In genomic region chr9:102877916-102878315, GRCm38 (mm10) we compare ENCODE assay signal across 24 mouse cellular contexts. TPM values are rescaled to one million over a fixed set of nuclear protein-coding genes. Genes with fewer than 3 reads are reported as not detected.
A peak's percentile ranks its signal among the peaks of the same experiment; 100 is the strongest.
DNase-seq lines count a peak whose midpoint lies in the region; ATAC-seq and TF ChIP-seq lines count a peak whose summit lies in the region.
"Had no signal": no experiment of that assay in that cellular context is flagged by ENCODE, and none has a peak within 500 bp of the region (broad histone marks: within the 10 kb centered on the region; RNA-seq: fewer than 3 reads in every experiment).

No protein-coding gene starts in this region.

- ATAC-seq in forebrain, postnatal 0 days = peak; percentile 16; the same call in 1 of the 2 replicates
- no peak for ATAC-seq in forebrain, embryonic 13.5 days
- ATAC-seq in hindbrain, postnatal 0 days = peak; percentile 24; the same call in 1 of the 2 replicates
- ATAC-seq in hindbrain, embryonic 13.5 days (ENCODE audit: low FRiP score) = no peak
- no peak for ATAC-seq in neural tube, embryonic 13.5 days (ENCODE audit: low read depth)
- no peak for ATAC-seq in neural tube, embryonic 15.5 days (ENCODE audit: low FRiP score)
- ATAC-seq: activated CD4-positive, CD25-positive, alpha-beta regulatory T cell, adult 4 months; CD4-positive, CD25-positive, alpha-beta regulatory T cell, adult 4 months; forebrain, embryonic 14.5 days; forebrain, embryonic 16.5 days; Patski had no signal

- H3K4me3 ChIP-seq in forebrain, postnatal 0 days (ENCODE audit: low read depth, low read length) = no peak overlapping the region
- H3K4me3 ChIP-seq in forebrain, embryonic 13.5 days = no peak overlapping the region
- no peak overlapping the region for H3K4me3 ChIP-seq in hindbrain, postnatal 0 days (ENCODE audit: low read length)
- H3K4me3 ChIP-seq in hindbrain, embryonic 13.5 days = no peak overlapping the region
- no peak overlapping the region for H3K4me3 ChIP-seq in neural tube, embryonic 13.5 days
- H3K4me3 ChIP-seq in neural tube, embryonic 15.5 days (replicated peaks) = no peak overlapping the region
- H3K4me3 ChIP-seq: embryonic facial prominence, embryonic 10.5 days; embryonic facial prominence, embryonic 12.5 days had no signal

- no peak for DNase-seq in forebrain, postnatal 0 days
- no peak for DNase-seq in hindbrain, postnatal 0 days (ENCODE audit: low spot score)
- DNase-seq: adrenal gland, adult 8-10 months; adrenal gland, postnatal 14 days; adrenal gland, postnatal 36 days; B cell, adult 2 months; cerebellum, adult 11-12 months; cerebellum, adult 2 months; cerebellum, adult 9-10 months; cerebellum, postnatal 10 days; cerebellum, postnatal 25 days had no signal

- 60% methylated on average over 9 of the region's 9 CpGs for WGBS in forebrain, postnatal 0 days
- WGBS in forebrain, embryonic 13.5 days = 70% methylated on average over 9 of the region's 9 CpGs
- WGBS in hindbrain, postnatal 0 days = 65% methylated on average over 9 of the region's 9 CpGs
- WGBS in hindbrain, embryonic 13.5 days = 84% methylated on average over 9 of the region's 9 CpGs
- 67% methylated on average over 9 of the region's 9 CpGs for WGBS in neural tube, embryonic 13.5 days
- 80% methylated on average over 9 of the region's 9 CpGs for WGBS in neural tube, embryonic 15.5 days

- no peak overlapping the region for H3K9ac ChIP-seq in forebrain, postnatal 0 days
- no peak overlapping the region for H3K9ac ChIP-seq in forebrain, embryonic 13.5 days
- H3K9ac ChIP-seq in hindbrain, postnatal 0 days (replicated peaks; ENCODE audit: low read length) = no peak overlapping the region
- no peak overlapping the region for H3K9ac ChIP-seq in hindbrain, embryonic 13.5 days
- H3K9ac ChIP-seq in neural tube, embryonic 13.5 days = no peak overlapping the region
- no peak overlapping the region for H3K9ac ChIP-seq in neural tube, embryonic 15.5 days (replicated peaks)
- H3K9ac ChIP-seq: embryonic facial prominence, embryonic 12.5 days had no signal

- H3K36me3 ChIP-seq in forebrain, postnatal 0 days (ENCODE audit: insufficient read depth) = peaks cover 36% of the 10 kb centered on the region
- H3K36me3 ChIP-seq in forebrain, embryonic 13.5 days (ENCODE audit: poor library complexity, severe bottlenecking) = peaks cover 52% of the 10 kb centered on the region
- H3K36me3 ChIP-seq in hindbrain, postnatal 0 days (ENCODE audit: insufficient read depth, low read length) = peaks cover 23% of the 10 kb centered on the region; the same call in 1 of the 2 replicates
- peaks cover 59% of the 10 kb centered on the region for H3K36me3 ChIP-seq in hindbrain, embryonic 13.5 days
- peaks cover 60% of the 10 kb centered on the region for H3K36me3 ChIP-seq in neural tube, embryonic 13.5 days
- peaks cover 25% of the 10 kb centered on the region for H3K36me3 ChIP-seq in neural tube, embryonic 15.5 days

- H3K9me3 ChIP-seq in forebrain, postnatal 0 days (ENCODE audit: low read length) = no peaks in the 10 kb centered on the region
- no peaks in the 10 kb centered on the region for H3K9me3 ChIP-seq in forebrain, embryonic 13.5 days (replicated peaks)
- no peaks in the 10 kb centered on the region for H3K9me3 ChIP-seq in hindbrain, postnatal 0 days (ENCODE audit: low read length)
- H3K9me3 ChIP-seq in hindbrain, embryonic 13.5 days = no peaks in the 10 kb centered on the region
- H3K9me3 ChIP-seq in neural tube, embryonic 13.5 days = no peaks in the 10 kb centered on the region
- H3K9me3 ChIP-seq in neural tube, embryonic 15.5 days (replicated peaks) = no peaks in the 10 kb centered on the region
- H3K9me3 ChIP-seq: embryonic facial prominence, embryonic 10.5 days; embryonic facial prominence, embryonic 12.5 days; G1E had no signal

- H3K27me3 ChIP-seq in forebrain, postnatal 0 days (ENCODE audit: insufficient read depth, low read length) = no peaks in the 10 kb centered on the region
- H3K27me3 ChIP-seq in forebrain, embryonic 13.5 days = no peaks in the 10 kb centered on the region
- no peaks in the 10 kb centered on the region for H3K27me3 ChIP-seq in hindbrain, postnatal 0 days (ENCODE audit: insufficient read depth, low read length)
- no peaks in the 10 kb centered on the region for H3K27me3 ChIP-seq in hindbrain, embryonic 13.5 days
- no peaks in the 10 kb centered on the region for H3K27me3 ChIP-seq in neural tube, embryonic 13.5 days
- H3K27me3 ChIP-seq in neural tube, embryonic 15.5 days (replicated peaks) = no peaks in the 10 kb centered on the region
- H3K27me3 ChIP-seq: CH12.LX; embryonic facial prominence, embryonic 12.5 days; Patski had no signal

- no peak for TF ChIP-seq CTCF in forebrain, postnatal 0 days (IDR thresholded peaks at IDR 0.05; ENCODE audit: low read depth)
- no peak for TF ChIP-seq CTCF in hindbrain, postnatal 0 days (IDR thresholded peaks at IDR 0.05; ENCODE audit: low read depth)

- no peak overlapping the region for H3K27ac ChIP-seq in forebrain, postnatal 0 days (ENCODE audit: low read depth, low read length)
- no peak overlapping the region for H3K27ac ChIP-seq in forebrain, embryonic 13.5 days
- H3K27ac ChIP-seq in hindbrain, postnatal 0 days = no peak overlapping the region
- H3K27ac ChIP-seq in hindbrain, embryonic 13.5 days = no peak overlapping the region
- 0 out of 2 replicates have a peak overlapping the region, but pooled peaks have one; percentile 18 for H3K27ac ChIP-seq in neural tube, embryonic 13.5 days (replicated peaks)
- H3K27ac ChIP-seq in neural tube, embryonic 15.5 days (replicated peaks) = no peak overlapping the region
- H3K27ac ChIP-seq: embryonic facial prominence, embryonic 10.5 days; embryonic facial prominence, embryonic 12.5 days had no signal

- no peak overlapping the region for H3K4me2 ChIP-seq in forebrain, postnatal 0 days (ENCODE audit: low read depth)
- no peak overlapping the region for H3K4me2 ChIP-seq in forebrain, embryonic 13.5 days
- H3K4me2 ChIP-seq in hindbrain, postnatal 0 days (ENCODE audit: low read depth, low read length) = no peak overlapping the region
- H3K4me2 ChIP-seq in hindbrain, embryonic 13.5 days = no peak overlapping the region
- no peak overlapping the region for H3K4me2 ChIP-seq in neural tube, embryonic 13.5 days
- no peak overlapping the region for H3K4me2 ChIP-seq in neural tube, embryonic 15.5 days
- H3K4me2 ChIP-seq: embryonic facial prominence, embryonic 12.5 days had no signal

- H3K4me1 ChIP-seq in forebrain, postnatal 0 days (ENCODE audit: insufficient read depth) = no peaks in the 10 kb centered on the region
- H3K4me1 ChIP-seq in forebrain, embryonic 13.5 days = no peaks in the 10 kb centered on the region
- H3K4me1 ChIP-seq in hindbrain, postnatal 0 days (ENCODE audit: insufficient read depth, low read length) = no peaks in the 10 kb centered on the region
- no peaks in the 10 kb centered on the region for H3K4me1 ChIP-seq in hindbrain, embryonic 13.5 days (replicated peaks)
- no peaks in the 10 kb centered on the region for H3K4me1 ChIP-seq in neural tube, embryonic 13.5 days (replicated peaks)
- no peaks in the 10 kb centered on the region for H3K4me1 ChIP-seq in neural tube, embryonic 15.5 days
- H3K4me1 ChIP-seq: embryonic facial prominence, embryonic 10.5 days; embryonic facial prominence, embryonic 12.5 days had no signal

RNA-seq across cellular contexts. Expression of gene Ryk, which starts 43.2 kb away (rescaled TPM):
- 59.5 and 63.6 TPM in 2 replicates for total RNA-seq in forebrain, postnatal 0 days (2014; rRNA removed)
- 14.9 and 16.6 TPM in 2 replicates for polyA plus RNA-seq in forebrain, postnatal 0 days (2015; fragmentation: Nextera tagmentation; extraction: Ambion mirVana)
- polyA plus RNA-seq in forebrain, embryonic 13.5 days (2015; fragmentation: Nextera tagmentation; extraction: Ambion mirVana) = 12.8 and 14.1 TPM in 2 replicates
- total RNA-seq in hindbrain, postnatal 0 days (2014; rRNA removed) = 41.4 and 47.7 TPM in 2 replicates
- polyA plus RNA-seq in hindbrain, postnatal 0 days (2015; fragmentation: Nextera tagmentation; extraction: Ambion mirVana) = 9.3 and 10.2 TPM in 2 replicates
- polyA plus RNA-seq in hindbrain, embryonic 13.5 days (2015; fragmentation: Nextera tagmentation; extraction: Ambion mirVana) = 10.9 and 11.0 TPM in 2 replicates
- 11.8 and 11.9 TPM in 2 replicates for polyA plus RNA-seq in neural tube, embryonic 13.5 days (2015; fragmentation: Nextera tagmentation; extraction: Ambion mirVana)
- 9.7 and 11.1 TPM in 2 replicates for polyA plus RNA-seq in neural tube, embryonic 15.5 days (2015; fragmentation: Nextera tagmentation; extraction: Ambion mirVana)

Comparison
In these comparisons a context has a peak if more than half of its experiments do, and no peak if none do; other contexts are left out.
1. ATAC-seq: peak in forebrain, postnatal 0 days (single experiment) and hindbrain, postnatal 0 days (single experiment); none in forebrain, embryonic 13.5 days (single experiment), hindbrain, embryonic 13.5 days (single experiment), neural tube, embryonic 13.5 days (single experiment) and neural tube, embryonic 15.5 days (single experiment).